Mouse (Mus musculus): ENCODE results near the gene Gpatch8.
A peak's percentile ranks its signal among the peaks of the same experiment; 100 is the strongest.

DNA sequence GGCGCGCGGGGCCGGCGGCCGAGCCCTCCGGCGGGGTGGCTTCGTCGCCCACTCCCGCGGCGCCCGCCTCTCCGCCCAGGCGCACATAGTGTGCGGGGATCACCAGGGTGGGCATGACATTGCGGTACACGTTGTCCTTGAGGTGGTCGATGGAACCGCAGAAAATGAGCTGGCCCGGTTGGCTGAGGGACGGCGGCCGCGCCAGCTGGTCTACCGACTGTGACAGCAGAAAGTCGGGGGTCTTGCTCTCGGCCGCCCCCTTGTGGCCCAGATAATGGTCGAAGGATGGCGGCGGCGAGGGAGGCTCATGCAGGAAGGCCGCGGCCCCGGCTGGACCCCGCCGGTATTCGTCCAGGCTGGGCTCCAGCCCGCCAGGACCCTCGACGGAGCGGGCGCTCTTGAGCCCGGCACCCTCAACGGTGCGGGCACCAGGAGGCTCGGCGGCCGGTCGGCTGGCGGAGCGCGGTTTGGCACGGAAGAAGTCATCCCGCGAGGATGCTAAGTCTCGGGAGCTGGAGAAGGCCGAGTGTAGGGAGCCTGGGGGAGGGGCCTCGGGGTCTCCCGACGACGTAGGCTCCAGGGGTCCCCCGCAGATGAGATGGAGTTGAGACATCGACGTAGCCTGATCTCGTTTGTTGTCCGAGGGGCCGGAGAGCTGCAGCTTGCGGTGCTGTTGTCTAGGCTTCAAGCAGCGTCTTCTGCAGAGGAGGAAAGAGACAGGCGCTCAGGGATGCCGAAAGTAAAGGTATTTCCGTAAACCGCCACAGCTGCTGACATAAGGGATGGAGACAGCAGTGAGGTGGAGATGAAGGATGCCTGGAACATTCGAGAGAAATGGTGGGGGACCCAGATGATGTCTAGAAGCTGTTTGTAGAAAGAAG lies 117.7 kb downstream of the Gpatch8 start:
- TF ChIP-seq POLR2A (IDR thresholded peaks at IDR 0.05; ENCODE audit: control insufficient read depth, extremely low read depth, insufficient read depth, low read length, poor library complexity): no peak
- peak; percentile 81 for TF ChIP-seq CTCF (IDR thresholded peaks at IDR 0.05; ENCODE audit: borderline replicate concordance, control insufficient read depth, extremely low read depth, insufficient read depth, low read length, poor library complexity)
